Mouse (Mus musculus) right cerebral cortex, adult 18-20 months (tissue): ENCODE measurements around the gene Mnd1.

Experiments
- DNase-seq: peaks from one replicate; pipeline ENCODE4 v3.0.0; 2022; ENCODE audit warnings: mixed read lengths

The Mnd1 gene

GRCm38 (mm10) chr3:84157559-84158350 lies 2.2 kb upstream of the Mnd1 start:
- no peak for DNase-seq

- no peak for DNase-seq
Observed at GRCm38 (mm10) chr3:84157011-84157410, 1.4 kb upstream of the Mnd1 start.

- DNase-seq, result no peak
Observed at GRCm38 (mm10) chr3:84156105-84156504, 519 bp upstream of the Mnd1 start.

- DNase-seq, result no peak
Observed at GRCm38 (mm10) chr3:84155146-84155545, 440 bp downstream of the Mnd1 start.

- no peak for DNase-seq
Observed at GRCm38 (mm10) chr3:84154721-84155141, 855 bp downstream of the Mnd1 start.

GRCm38 (mm10) chr3:84149831-84150230 lies 5.8 kb downstream of the Mnd1 start:
- no peak for DNase-seq

GRCm38 (mm10) chr3:84140947-84141346 lies 14.6 kb downstream of the Mnd1 start:
- DNase-seq, result no peak

- no peak for DNase-seq
Observed at GRCm38 (mm10) chr3:84136509-84136908, 19.1 kb downstream of the Mnd1 start.

- no peak for DNase-seq
Observed at GRCm38 (mm10) chr3:84135933-84136332, 19.7 kb downstream of the Mnd1 start.

- DNase-seq, result no peak
Observed at GRCm38 (mm10) chr3:84135387-84135786, 20.2 kb downstream of the Mnd1 start.

- DNase-seq, result no peak
Observed at GRCm38 (mm10) chr3:84131369-84131768, 24.2 kb downstream of the Mnd1 start.

- DNase-seq, result no peak
Observed at GRCm38 (mm10) chr3:84130776-84131175, 24.8 kb downstream of the Mnd1 start.

GRCm38 (mm10) chr3:84128871-84129870 lies 26.4 kb downstream of the Mnd1 start:
- DNase-seq, result no peak

GRCm38 (mm10) chr3:84127431-84127830 lies 28.2 kb downstream of the Mnd1 start:
- no peak for DNase-seq

- DNase-seq, result no peak
Observed at GRCm38 (mm10) chr3:84126721-84127120, 28.9 kb downstream of the Mnd1 start.

GRCm38 (mm10) chr3:84125704-84126289 lies 29.8 kb downstream of the Mnd1 start:
- no peak for DNase-seq

GRCm38 (mm10) chr3:84123461-84123860 lies 32.1 kb downstream of the Mnd1 start:
- peak; percentile 9 for DNase-seq

- no peak for DNase-seq
Observed at GRCm38 (mm10) chr3:84118718-84119117, 36.9 kb downstream of the Mnd1 start.

GRCm38 (mm10) chr3:84118178-84118577 lies 37.4 kb downstream of the Mnd1 start:
- no peak for DNase-seq

- no peak for DNase-seq
Observed at GRCm38 (mm10) chr3:84108614-84109013, 47.0 kb downstream of the Mnd1 start.

- no peak for DNase-seq
Observed at GRCm38 (mm10) chr3:84106106-84106505, 49.5 kb downstream of the Mnd1 start.

GRCm38 (mm10) chr3:84103536-84103935 lies 52.0 kb downstream of the Mnd1 start:
- DNase-seq, result no peak

GRCm38 (mm10) chr3:84092875-84093274 lies 62.7 kb downstream of the Mnd1 start:
- no peak for DNase-seq
